Mouse (Mus musculus) large intestine, adult 2 months (tissue): ENCODE measurements around the gene Fggy. TPM values are rescaled to one million over a fixed set of nuclear protein-coding genes. Genes with fewer than 3 reads are reported as not detected.

ENCODE experiments used
- DNase-seq: peaks from one replicate; pipeline ENCODE4 v3.0.0-alpha.2; 2012; ENCODE audit warnings: low read depth, low spot score
- WGBS: fragments of 180-500 bp; shearing (Covaris S2); methylation state at CpG from one replicate; pipeline ENCODE4 v1.1.7; 2018; 5-methylcytosine and 5-hydroxymethylcytosine counted together
- polyA plus RNA-seq: library from polyadenylated mRNA; depleted of rRNA; stranded (reverse); fragments of >200 nt; gene quantifications from 2 replicates; pipeline ENCODE4 v1.2.3, GENCODE M21; 2012

Gene Fggy
- polyA plus RNA-seq, 1 experiment = 2.9 TPM

DNA sequence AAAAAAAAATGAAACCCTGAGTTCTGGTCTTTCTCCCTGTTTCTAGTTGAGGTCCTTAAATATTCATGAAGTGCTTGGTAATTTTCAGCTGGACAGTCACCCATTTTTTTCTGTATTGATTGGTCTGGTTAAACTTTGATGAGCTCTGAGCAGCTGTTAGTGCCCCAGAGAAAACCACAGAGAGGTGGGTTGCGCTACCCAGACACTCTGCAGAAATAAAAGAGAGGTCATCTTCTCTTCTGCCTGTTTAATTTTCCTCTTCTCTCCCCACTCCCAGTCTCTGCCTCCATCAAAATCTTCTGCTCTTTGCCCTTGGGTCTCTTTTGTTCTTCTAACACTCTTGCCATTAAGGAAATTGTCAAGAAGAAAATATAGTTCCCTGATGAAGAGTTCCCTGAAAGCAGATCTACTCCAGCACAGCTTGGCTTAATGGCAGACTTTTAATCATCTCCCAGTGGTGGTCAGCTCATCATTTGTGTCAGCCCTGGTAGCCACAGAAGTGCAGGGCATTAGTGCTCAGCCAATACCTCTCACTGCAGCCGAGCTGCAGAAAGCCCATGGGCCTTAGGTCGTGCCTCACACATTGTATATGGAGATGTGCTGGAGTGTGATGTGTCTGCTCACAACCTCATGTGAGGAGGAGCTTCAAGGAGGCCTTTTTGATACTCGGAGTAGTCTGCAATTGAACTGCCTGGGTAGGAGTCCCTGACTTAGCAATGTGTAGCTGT, 29.1 kb downstream of the Fggy start:
- DNase-seq = no peak
- WGBS = 85% methylated on average over 4 of the region's 4 CpGs

DNA sequence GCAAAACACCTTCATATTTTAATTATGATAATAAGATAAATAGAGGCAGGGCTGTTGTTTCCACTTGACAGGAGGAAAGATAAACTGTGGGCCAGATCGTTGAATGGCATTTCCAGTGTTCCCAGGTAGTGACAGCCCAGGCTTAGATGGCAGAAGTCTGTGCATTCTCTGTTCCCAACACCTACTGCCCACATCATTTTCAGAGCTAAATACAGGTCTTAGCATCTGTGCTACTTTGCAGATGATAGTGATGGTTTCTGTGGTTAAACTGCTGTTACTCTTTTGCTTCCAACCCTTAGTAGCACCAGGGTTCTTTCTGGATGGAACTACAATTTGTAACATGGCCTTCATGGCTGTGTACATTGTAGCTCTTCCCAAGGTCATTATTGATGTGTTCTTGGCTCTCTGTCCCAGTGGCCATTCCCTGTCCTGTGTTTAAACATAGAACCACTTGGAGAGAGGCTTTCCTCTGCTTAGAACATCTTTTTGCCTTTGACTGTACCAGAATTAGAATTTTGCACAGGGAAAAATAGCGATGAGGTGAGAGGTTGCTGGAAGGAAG, 31.5 kb downstream of the Fggy start:
- 84% methylated on average over 2 of the region's 2 CpGs for WGBS
- no peak for DNase-seq

DNA sequence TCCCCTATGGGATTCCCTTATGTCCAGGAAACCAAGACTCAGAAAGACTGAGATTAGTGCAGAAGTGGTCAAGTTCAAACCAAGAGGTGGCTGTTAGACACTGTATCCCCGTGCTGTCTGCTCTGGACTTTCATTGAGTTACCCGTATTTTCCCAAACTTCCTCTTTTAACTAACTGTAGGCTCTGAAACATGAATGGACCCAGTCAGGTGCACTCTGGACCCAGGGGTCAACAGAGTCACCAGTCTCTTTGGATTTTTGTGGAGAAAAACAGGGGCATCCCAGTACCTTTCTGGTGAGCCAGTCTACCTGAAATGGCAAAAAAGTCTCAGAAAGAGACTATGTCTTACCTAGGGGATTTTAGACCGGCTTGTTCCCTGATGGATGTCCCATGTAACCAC, 33.6 kb downstream of the Fggy start:
- DNase-seq = no peak
- 92% methylated on average over 3 of the region's 3 CpGs for WGBS

DNA sequence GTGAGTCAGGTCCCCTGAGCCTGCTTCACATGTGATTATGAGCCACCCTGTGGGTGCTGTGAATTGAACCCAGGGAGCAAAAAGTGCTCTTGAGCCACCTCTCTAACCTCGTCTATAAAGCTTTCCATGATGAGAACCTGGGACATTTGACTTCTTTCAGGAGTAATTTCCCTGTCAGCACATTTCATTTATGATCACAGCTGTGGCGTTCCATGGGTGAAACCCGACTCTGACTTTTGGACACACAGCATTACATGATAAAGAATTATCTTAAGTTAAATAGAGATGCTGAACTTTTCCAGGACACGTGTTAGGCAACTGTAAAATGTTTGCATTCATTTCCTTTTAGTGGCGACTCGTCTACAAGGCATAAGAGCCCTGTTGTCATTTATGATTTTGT, 39.9 kb downstream of the Fggy start:
- DNase-seq = no peak
- WGBS = 63% methylated on average over 6 of the region's 6 CpGs

DNA sequence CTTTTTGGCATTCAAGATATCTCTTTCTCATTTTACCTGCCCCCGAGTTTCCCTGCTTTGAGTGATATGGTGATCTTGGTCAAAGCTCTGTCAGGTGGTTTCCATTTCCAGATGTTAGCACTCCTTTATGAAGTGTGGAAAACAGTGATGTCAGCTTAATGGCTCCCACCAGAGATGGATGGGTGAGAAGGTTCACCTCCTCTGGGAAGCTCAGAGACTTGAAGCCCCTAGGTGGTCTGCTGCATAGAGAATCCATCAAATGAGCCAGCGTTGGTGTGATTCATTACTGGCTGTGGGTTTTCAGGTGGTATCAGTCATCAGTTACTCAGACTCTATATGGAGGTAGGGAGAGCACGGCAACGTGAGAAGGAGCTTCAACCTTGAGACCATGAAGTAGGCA, 44.5 kb downstream of the Fggy start:
- no peak for DNase-seq
- WGBS = 93% methylated on average over 4 of the region's 4 CpGs

DNA sequence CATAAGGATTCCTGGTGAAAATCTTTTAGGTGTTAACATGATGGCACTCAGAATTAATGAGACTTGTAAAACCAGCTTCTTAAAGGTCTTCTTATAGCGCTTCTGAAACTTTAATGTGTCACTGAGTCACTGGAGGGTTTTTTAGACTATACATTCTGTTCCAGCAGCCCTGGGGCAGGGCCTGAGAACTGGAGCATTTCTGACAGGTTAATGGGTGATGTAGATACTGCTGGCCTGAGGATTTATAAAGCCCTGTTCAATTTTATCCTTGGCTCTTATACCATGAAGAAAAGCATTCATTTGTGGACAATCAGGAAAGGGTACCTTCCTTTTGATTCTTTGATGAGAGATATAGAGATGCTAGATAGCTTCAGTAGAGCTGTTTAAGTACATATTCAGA, 45.9 kb downstream of the Fggy start:
- 86% methylated on average over 1 of the region's 1 CpGs for WGBS
- DNase-seq = no peak

DNA sequence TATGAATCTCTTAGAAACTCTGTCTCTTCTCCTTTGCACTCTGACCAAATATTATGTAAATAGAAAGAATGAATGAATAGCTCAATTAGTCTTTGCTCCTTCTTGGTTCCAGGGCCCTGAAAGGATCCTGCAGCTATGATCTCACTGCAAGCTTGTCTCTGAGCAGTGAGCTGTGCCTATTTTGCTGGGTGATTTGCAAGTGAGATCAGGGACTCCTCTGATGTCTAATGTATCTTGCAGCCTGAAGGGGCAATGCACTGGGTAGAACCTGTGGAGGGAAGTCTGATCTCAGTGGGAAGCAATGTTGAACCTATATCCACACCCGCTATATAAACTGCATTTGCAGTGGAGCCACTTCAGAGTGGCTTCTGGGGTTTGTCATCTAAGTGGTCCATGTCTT, 53.4 kb downstream of the Fggy start:
- DNase-seq = no peak
- WGBS = 96% methylated on average over 1 of the region's 1 CpGs

DNA sequence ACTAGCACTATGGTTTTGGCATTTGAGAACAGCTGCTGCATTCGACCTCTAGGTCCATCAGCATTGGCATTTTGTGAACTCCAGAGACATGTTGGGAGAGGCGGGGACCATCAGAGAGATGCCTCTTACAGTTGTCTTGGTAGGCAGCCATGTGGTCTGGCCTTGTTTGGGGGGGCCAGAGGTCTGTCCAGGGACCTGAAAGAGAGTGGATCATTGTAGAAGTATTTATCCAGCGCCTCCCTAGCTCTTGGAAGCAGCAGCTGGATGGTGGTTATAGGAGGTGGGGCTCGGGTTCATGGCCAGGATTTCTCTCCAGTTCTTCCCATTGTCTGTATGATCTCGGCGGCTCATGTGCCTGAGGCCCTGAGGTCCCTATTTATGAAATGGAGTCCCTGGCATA, 54.1 kb downstream of the Fggy start:
- DNase-seq = no peak
- 86% methylated on average over 6 of the region's 6 CpGs for WGBS

DNA sequence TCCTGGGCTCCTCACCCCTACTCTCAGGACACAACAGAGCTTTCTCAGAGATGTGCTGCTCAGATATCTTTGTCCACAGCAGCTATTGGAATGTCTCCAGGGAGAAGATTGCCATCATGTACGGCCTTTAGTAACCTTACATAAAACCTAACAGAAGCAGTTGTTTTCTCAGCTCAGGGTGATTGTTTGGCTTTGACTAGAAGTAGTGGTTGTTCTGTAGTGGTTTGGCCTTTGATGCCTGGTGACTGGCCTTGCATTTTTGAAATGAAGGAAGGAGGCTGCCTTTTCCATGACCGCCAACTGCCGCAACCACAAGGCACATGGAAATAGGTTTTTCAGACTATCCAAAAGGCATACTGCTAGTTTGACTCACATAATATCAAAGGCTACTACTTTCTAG, 63.7 kb downstream of the Fggy start:
- 87% methylated on average over 3 of the region's 3 CpGs for WGBS
- DNase-seq = no peak

DNA sequence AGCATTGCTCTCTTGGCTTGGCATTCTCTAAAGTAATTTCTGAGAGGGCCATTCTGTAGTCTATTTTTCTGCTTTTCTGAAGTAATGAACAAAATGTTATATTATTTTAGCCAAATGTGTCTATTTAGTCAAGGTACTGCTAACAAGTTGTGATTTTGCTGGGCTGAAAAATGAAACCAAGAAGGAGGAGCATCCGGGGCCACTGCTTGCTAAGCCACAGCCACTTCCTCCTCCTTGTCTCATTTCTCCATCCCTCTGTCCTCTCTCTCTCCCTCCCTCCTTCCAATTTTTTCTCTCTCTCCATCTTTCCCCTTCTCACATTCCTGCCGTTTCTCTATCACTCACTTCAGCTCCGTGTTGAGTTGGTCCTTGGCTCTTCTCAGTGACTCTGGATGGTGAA, 67.4 kb downstream of the Fggy start:
- WGBS = 82% methylated on average over 3 of the region's 3 CpGs

DNA sequence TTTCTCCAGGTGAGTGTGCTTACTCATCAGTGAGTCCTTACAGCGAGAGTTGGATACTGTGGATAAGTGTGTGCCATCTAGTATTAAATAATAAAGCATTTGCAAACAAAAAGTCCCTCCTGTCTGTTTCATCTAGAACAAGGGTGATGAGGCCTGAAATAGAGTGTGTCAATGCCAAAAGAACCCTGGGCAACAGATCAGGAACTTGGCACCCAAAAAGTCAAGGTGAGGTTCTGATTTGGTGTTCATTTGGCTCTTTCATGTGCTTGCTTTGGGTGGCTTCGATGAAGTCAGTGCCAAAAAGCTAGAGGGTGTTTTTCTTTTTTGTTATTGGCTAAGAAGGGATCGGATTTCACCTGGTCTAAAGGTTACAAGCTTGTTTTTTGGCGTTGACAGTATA, 68.3 kb downstream of the Fggy start:
- WGBS = 46% methylated on average over 4 of the region's 4 CpGs

More for the DNA sequence above, 67.4 kb downstream of the Fggy start:
- no peak for DNase-seq

DNA sequence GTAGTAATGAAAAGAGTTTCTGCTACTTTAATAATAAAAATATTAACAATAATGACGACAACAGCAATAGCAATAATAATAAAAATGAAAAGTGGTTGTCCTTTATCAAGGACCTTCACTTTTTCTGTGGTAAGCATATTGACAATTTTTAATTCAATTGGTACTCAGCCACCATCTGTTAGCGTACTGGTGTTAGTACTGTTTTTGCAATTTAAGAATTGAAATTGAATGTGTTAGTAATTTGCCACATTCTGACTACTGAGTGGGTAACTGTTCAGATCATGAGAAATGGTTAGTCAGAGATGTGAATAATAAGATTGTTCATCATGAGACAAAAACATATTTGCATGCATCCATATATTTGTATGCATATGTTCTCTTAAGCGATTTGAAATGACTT, 68.9 kb downstream of the Fggy start:
- WGBS = 95% methylated on average over 3 of the region's 3 CpGs
- no peak for DNase-seq

More for the DNA sequence above, 68.3 kb downstream of the Fggy start:
- DNase-seq = no peak

DNA sequence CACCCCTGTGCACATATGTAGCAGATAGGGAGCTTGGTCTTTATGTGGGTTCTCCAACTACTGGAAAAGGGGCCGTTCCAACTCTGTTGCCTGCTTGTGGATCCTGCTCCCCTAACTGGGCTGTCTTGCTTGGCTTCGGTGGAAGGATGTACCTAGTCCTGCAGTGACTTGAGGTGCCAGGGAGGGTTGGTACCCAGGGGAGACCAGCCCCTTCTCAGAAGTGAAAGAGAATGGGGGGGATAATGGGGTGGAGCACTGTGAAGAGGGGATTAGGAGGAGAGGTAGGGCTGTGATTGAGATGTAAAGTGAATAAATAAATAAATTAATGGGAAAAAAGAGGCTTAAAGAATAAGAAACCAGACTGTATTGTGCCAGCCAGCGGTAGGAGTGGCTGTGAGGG, 77.6 kb downstream of the Fggy start:
- WGBS = 97% methylated on average over 3 of the region's 3 CpGs
- DNase-seq = no peak

DNA sequence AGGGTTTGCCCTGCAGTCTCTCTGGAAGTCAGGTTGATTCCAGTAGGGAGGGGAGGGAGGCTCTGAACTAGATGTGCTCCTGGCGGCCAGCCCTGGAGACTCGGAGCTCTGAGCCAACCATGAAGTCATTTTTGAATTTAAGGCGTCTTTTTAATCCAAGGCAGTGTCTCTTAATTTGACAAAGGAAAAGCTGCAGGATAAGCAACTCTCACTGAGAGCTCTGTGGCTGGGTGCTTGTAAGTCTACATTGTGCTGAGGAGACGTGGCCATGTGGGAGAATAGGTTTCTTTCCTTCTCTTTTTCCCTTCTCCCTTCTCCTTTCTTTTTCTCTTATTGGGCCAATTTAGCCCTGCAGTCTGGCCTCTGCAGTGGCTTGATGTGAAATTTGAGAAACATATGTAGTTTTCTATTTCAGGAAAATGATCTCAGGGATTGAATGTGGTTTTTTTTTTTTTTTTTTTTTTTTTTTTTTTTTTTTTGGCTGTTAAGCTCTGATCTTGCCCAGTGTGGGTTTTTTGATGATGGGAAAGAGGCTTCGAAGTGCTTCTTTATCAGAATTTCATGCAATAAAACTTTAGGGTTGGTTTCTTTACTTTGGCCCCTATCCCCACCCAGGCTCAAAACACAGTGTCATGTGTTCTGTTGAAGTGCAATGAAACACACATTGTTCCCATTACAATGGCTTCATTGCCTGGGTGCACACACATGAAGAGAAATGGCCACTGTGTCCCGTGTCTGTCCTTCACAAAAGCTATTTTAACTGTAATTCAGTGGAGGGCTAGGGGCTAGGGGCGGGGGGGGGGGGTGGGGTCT, 79.8 kb downstream of the Fggy start:
- WGBS = 7% methylated on average over 7 of the region's 7 CpGs
- peak; percentile 37 for DNase-seq

DNA sequence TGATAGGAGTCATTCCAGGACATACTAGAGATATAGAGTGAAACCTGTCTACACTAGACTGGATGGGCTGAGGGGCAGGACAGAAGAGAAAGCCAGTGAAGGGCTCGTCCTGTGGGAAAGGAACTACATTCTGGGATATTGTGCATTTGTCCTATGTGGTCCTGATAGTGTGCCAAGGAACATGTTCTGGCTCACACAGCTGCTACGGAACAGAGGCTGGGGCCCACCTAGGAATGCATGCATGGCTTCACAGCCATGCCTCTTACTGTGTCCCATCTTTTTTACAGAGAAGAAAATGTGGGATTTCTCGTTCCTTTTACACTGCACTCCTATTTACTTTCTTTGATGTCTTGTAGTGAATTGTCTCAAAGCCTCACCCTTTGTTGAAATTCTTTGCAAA, 80.8 kb downstream of the Fggy start:
- WGBS = 45% methylated on average over 3 of the region's 3 CpGs
- no peak for DNase-seq

DNA sequence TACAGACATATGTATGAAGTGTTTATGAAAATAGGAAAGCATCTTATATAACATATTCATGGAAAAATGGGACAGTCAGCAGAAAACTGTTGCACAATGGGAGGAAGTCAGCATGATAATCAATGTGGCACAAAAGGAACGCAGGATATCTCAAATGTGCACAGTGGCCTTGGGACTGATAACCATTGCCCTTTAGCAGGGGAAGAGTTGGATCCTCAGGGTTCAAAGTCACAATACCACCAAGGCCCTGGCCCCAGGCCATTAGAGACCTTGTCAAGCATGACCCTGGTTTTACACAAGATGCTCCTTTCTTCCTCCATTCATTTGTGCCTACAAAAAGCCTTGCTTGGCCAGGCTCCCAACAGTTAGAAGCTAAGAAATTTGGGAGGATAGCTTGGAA, 83.5 kb downstream of the Fggy start:
- WGBS = 87% methylated on average over 1 of the region's 1 CpGs
- DNase-seq = no peak

DNA sequence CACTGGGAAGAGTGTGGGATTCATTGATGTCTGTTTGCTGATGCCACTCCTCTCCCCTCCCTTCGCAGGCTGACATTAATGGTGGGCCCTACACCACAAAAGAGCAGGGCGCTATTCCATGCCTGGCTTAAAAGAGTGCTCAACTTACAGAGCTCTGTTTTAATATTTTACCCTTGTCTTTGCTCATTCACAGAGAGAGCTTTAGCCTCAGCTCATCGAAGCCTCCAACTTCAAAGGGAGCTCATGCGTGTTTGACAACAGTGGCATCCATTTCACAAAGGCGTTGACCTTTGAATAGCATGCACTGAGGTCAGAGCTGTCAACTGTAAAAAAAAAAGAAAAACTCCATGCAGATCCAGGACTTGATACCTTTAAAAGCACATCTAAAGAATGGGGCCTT, 86.7 kb downstream of the Fggy start:
- DNase-seq = no peak
- WGBS = 79% methylated on average over 5 of the region's 5 CpGs

DNA sequence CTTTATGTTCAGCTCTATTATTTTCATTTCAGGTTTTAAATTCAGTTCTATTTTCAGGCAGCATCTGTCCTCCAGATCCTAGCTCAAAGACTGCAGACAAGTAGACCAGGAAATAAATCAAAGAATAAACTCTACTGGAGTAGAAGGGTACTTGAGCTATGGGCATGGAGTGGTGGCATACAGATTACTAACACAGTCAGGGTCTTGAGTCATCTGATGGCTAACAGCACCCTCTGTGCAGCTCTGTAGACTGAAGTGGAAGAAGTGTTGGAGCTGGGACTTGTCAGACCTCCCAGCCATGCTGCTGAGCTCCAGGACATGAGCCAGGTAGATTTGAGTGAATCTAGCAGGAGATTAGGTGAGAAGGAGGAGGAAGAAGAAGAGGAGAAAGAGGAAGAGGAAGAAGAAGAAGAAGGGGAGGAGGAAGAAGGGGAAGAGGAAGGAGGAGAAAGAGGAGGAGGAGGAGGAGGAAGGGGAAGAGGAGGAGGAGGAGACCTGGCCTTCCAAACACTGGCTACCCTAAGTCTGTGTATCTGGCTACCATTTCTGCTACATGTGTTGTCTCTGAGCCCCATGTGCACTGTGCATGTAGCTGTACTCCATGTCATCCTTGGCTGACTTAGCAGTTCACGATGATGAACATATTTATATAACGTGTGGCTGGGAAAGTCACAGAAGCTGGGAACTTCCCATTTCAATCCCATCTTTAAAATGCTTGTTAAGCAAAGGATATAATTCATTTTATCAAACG, 91.7 kb downstream of the Fggy start:
- WGBS = 75% methylated on average over 3 of the region's 3 CpGs
- no peak for DNase-seq

DNA sequence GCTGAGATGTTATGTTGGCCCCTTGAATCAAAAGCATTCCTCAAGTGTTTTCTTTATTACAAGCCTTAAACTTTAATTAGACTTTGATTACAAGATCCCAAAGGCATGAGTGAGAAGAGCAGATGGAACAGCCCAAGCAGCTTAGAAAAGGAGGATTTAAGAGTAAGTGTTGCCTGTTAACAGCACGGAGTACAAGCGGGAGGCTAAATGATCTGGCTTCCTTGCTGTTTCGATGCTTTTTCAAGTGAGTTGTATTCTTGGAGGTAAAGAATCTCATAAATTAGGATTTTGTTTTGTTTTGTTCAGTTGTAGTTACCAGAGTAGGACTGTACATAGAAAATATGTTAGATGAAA, 92.2 kb downstream of the Fggy start:
- 77% methylated on average over 3 of the region's 3 CpGs for WGBS

DNA sequence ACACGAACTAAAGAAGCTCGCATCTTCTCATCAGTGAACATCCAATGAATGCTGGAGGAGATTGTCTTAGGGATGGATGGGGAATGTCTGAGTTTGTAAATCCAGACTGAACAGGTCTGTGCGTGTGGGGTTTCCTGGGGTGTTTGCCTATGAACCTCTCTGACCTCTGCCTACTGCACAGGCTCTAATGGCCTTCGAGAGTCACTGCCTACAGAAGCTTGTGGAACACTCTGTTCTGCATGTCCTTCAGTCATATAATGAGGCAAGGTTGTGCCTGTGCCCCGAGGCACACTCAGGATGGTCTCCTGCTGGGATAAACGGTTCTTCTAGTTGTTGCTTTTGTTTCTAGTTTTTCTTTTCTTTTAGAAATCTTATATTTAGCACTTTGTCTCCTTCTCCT, 92.7 kb downstream of the Fggy start:
- 89% methylated on average over 6 of the region's 6 CpGs for WGBS
- no peak for DNase-seq

More for the DNA sequence above, 92.2 kb downstream of the Fggy start:
- no peak for DNase-seq
